Mouse (Mus musculus): ENCODE measurements around the gene Plac1.
A peak's percentile ranks its signal among the peaks of the same experiment; 100 is the strongest.

The Plac1 gene

GRCm38 (mm10) chrX:53099951-53100350 is 140.0 kb downstream of the Plac1 start:
- no peak for DNase-seq

DNA sequence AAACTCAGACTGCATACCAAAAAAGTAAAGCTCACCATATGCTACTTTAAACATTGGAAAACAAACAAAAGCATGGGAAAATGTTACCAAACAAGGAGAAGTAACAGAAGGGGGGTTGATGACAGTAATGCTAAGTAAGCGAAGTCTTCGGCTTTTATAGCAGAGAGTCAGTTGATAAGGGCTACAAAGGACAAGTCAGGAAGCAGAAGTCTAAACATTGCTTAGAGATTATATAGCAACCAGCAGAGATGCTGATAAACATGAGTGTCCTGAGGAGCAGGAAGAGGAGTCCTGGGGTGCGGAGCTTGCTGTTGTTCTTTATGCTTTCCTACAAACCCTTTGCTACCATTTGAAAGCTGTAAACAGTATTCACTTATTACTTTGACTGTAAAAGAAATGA is 140.6 kb downstream of the Plac1 start:
- DNase-seq: no peak

GRCm38 (mm10) chrX:53098293-53098692 is 141.6 kb downstream of the Plac1 start:
- DNase-seq: no peak

- no peak for DNase-seq
Measured at GRCm38 (mm10) chrX:53097786-53098185, 142.1 kb downstream of the Plac1 start.

- no peak for DNase-seq
Measured at GRCm38 (mm10) chrX:53093381-53093780, 146.5 kb downstream of the Plac1 start.

DNA sequence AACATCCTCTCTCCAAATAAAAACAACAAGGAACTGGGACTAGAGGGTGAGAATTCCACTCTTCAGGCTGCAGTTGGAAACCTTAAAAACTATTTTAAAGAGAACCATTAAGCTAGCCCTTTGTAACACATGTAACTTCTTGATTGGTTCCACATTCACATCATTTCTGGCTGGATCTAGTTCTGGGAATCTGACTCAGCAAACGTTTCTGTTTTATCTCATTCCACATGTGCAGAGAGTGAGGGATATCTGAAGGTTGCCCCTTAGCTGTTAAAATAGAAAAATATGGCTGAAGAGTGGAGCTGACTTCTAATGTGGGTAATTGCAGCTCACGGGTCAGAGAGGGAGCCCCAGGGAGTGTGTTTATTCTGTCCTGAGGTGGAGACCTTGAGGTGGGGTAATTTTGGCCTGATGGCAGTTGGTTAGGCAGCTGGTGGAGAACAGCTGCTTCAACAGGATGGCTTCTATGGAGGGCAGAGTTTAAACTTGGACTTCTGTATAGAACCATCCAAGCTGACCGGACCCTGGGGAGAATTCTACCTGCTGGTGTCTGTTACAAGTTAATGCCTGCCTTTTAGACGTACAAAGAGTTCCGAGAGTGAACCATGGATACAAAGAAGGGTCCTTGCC is 151.1 kb downstream of the Plac1 start:
- no peak for DNase-seq

DNA sequence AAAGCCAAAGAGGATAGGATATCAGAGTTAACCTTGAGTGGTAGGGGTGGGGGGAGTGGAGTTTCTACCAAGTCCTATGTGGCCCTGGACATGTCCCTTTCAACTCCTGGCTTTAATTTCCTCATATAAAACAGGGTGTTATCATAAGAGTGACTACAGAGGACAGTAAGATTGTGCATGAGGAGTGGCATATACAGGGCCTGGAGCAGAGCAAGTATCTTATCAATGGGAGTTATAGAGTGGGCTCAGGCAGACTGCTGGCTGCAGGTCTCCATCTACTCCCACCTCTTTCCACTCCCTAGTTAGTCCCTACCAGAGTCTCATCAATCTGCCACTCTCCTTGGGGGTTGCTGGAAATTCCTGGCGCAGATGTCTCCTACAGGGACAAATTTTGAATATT is 152.7 kb downstream of the Plac1 start:
- no peak for DNase-seq

- no peak for DNase-seq
Measured at GRCm38 (mm10) chrX:53085559-53085958, 154.4 kb downstream of the Plac1 start.

GRCm38 (mm10) chrX:53064406-53064805 is 175.5 kb downstream of the Plac1 start:
- no peak for DNase-seq

DNA sequence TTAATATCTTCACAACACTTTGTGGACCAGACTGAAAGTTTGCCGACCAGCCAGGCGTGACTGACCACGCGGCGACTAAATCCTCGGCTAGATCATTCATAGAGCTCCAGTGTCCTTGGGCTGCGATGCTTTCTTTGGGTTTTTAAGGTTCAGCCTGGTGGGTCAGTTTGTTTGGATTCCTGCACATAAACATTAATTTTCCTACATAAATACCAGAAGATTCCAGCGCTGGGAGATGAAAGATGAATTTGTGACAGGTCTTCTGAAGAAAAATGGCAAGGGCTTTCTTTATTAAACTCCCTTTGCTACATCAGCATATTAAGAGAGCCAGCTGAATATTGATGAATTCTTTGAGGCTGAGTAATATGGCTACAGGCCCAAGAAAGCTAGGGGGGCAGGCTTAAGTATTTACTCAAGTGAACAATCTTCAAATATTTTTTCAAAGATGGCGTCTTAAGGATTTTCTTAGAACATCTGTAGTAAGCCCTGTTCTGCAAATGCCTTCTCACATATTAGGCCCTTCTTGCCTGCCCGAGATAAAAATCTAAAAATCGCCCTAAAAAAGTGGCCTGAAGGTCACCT is 180.4 kb downstream of the Plac1 start:
- no peak for DNase-seq

- peak; percentile 25 for DNase-seq
Measured at GRCm38 (mm10) chrX:53058459-53059280, 181.2 kb downstream of the Plac1 start.

DNA sequence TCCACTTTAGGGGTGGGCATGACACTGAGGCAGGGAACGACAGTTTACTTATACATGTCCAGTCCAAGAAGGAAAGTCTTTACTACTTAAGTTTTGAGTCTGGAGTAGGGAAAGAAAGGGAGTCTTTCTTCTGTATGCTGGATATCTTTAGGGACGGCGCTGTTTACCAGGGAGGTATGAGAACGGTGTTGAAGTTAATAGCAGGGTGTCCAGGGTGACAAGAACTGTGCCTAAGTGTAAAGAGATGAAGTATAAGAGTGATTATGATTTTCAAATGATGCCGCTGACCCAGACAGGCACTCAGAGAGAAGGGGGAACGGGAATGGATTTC is 182.2 kb downstream of the Plac1 start:
- DNase-seq: no peak

DNA sequence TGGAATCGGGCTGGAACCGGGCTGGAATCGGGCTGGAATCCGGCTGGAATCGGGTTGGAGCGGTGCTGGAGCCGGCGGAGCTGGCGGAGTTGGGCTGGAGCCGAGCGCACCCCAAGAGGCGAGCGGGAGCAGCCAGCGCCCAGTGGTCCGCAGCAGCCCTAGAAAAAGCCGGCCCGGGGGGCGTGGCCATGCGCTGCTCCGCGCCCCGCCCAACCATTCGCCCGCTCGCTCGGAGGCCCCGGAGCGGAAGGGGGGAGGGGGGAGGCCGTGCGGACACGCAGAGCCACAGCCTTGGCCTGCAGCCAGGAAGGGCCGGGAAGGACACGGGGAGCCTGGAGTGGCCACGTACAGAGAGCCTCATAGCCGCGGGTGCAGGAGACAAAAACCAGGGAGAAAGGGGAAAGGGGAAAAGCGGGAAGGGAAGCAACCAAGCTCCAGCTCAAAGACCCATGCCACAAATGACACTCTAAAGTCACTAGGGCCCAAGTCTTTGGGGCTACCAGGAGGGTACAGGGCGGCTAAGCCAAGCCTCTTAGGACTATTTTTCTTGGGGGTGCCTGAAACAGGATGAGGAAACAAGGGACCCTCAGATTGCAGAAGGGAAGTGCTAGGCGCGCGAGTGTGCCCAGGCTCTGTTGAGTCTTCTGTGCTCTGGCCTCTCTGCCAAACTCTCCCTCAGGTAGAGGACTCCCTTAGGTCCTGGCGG is 182.7 kb downstream of the Plac1 start:
- DNase-seq: peak; percentile 87

- peak; percentile 48 for DNase-seq
Measured at GRCm38 (mm10) chrX:53056627-53057026, 183.3 kb downstream of the Plac1 start.

GRCm38 (mm10) chrX:53055771-53056170 is 184.1 kb downstream of the Plac1 start:
- DNase-seq: no peak

- no peak for DNase-seq
Measured at GRCm38 (mm10) chrX:53053885-53054284, 186.0 kb downstream of the Plac1 start.

DNA sequence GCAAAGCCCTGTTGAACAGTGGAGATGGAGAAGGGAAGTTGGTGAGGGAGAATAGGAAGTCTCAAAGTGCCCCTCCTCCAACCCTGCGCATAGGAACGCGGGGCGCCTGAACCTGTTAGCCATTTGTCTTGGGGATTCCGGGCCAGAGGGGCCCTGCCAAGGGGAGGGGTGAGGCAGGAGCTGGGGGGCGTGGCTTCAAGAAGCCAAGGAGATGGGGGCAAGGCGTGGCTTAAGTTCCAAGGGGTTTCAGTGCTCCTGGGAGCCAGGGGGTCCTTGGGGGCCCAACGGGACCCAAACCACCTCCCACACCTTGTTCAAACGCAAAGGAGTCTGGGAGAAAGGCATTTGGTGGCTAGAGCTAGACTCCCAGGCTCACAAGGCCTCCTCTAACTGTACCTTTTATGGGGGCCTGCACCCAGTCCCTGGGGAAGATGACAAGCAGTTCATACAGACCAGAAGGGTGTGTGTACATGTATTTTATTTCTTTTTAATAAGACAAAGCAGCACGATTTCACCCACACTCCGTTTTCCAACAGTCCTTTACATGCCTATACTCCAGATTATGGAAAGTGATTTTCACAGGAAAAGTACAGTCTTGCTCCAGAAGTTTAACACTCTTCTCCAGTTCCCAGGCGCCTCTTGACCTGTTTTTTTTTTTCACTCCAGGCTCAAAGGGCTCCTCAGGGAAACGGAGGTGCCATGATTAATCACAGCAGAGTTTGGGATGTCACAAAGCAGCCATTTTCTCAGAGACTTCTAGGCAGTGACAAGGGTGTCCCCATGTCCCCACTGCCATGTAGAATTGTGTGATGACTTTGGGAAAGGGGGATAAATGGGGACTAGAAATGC is 187.0 kb downstream of the Plac1 start:
- DNase-seq: no peak

GRCm38 (mm10) chrX:53050353-53050752 is 189.6 kb downstream of the Plac1 start:
- DNase-seq: no peak

DNA sequence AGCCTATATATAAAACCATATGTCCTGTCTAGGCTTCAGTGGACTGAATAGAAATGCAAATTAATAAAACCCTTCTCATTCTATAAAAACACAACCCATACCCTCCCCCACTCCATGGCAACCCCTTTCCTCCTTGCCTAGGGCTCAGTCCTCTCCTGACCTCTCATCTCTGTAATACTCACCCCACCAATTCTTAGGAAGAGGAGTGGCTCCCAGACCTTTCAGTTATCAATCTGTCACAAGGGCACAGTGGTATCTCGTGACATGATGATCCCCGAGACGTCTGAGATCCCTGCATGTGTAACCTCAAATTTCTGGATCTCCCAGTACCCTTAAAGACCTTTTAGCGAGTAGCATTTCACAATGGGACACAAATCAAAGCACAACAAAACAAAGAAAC is 190.7 kb downstream of the Plac1 start:
- DNase-seq: no peak

GRCm38 (mm10) chrX:53046911-53047310 is 193.0 kb downstream of the Plac1 start:
- DNase-seq: no peak

- no peak for DNase-seq
Measured at GRCm38 (mm10) chrX:53046033-53046432, 193.9 kb downstream of the Plac1 start.

GRCm38 (mm10) chrX:53045187-53045903 is 194.6 kb downstream of the Plac1 start:
- DNase-seq: no peak

Data from kidney, adult 18-20 months (tissue).